Comparison of ENCODE assay signal across 8 mouse cellular contexts in genomic region chr13:16023070-16024039, GRCm38 (mm10). TPM values are rescaled to one million over a fixed set of nuclear protein-coding genes. Genes with fewer than 3 reads are reported as not detected.
DNase-seq lines count a peak whose midpoint lies in the region; ATAC-seq and TF ChIP-seq lines count a peak whose summit lies in the region.

No protein-coding gene starts in this region.

- no peaks in the 10 kb centered on the region for H3K9me3 ChIP-seq in kidney, embryonic 16.5 days (ENCODE audit: low read length)
- no peaks in the 10 kb centered on the region for H3K9me3 ChIP-seq in embryonic facial prominence, embryonic 13.5 days
- no peaks in the 10 kb centered on the region for H3K9me3 ChIP-seq in midbrain, embryonic 12.5 days

- no peak for TF ChIP-seq CTCF in kidney, adult 2 months (conservative IDR thresholded peaks at IDR 0.05; ENCODE audit: insufficient read depth, insufficient read length, low read depth, low read length)

- no peak overlapping the region for H3K4me3 ChIP-seq in kidney, embryonic 16.5 days (ENCODE audit: low read length)
- no peak overlapping the region for H3K4me3 ChIP-seq in kidney, adult 2 months (ENCODE audit: insufficient read depth, low read depth, low read length)
- no peak overlapping the region for H3K4me3 ChIP-seq in embryonic facial prominence, embryonic 13.5 days
- H3K4me3 ChIP-seq in midbrain, embryonic 12.5 days, result no peak overlapping the region

- DNase-seq in kidney, adult 2 months, result no peak
- peak; percentile 49 for DNase-seq in forelimb bud, embryonic 11.5 days (ENCODE audit: low read depth, low spot score)
- no peak for DNase-seq in thymus, postnatal 4 days
- DNase-seq in urinary bladder, postnatal 25 days (ENCODE audit: low spot score), result no peak

- no peaks in the 10 kb centered on the region for H3K36me3 ChIP-seq in kidney, embryonic 16.5 days (ENCODE audit: insufficient read depth, low read length)
- H3K36me3 ChIP-seq in kidney, adult 2 months (ENCODE audit: control insufficient read depth, insufficient read depth, low read length), result no peaks in the 10 kb centered on the region
- peaks cover 6% of the 10 kb centered on the region; the same call in 1 of the 2 replicates for H3K36me3 ChIP-seq in embryonic facial prominence, embryonic 13.5 days
- H3K36me3 ChIP-seq in midbrain, embryonic 12.5 days, result no peaks in the 10 kb centered on the region

- no peak overlapping the region for H3K27ac ChIP-seq in kidney, embryonic 16.5 days (ENCODE audit: low read length)
- H3K27ac ChIP-seq in kidney, adult 2 months (ENCODE audit: insufficient read depth, low read depth, low read length), result no peak overlapping the region
- no peak overlapping the region for H3K27ac ChIP-seq in embryonic facial prominence, embryonic 13.5 days
- H3K27ac ChIP-seq in midbrain, embryonic 12.5 days (replicated peaks), result no peak overlapping the region

- 27% methylated on average over 13 of the region's 13 CpGs for WGBS in kidney, embryonic 16.5 days
- WGBS in kidney, adult 2 months, result 28% methylated on average over 13 of the region's 13 CpGs
- WGBS in embryonic facial prominence, embryonic 13.5 days, result 53% methylated on average over 13 of the region's 13 CpGs
- WGBS in midbrain, embryonic 12.5 days, result 68% methylated on average over 13 of the region's 13 CpGs

- no peak overlapping the region for H3K9ac ChIP-seq in kidney, embryonic 16.5 days (replicated peaks; ENCODE audit: low read length)
- H3K9ac ChIP-seq in embryonic facial prominence, embryonic 13.5 days, result no peak overlapping the region
- H3K9ac ChIP-seq in midbrain, embryonic 12.5 days (replicated peaks), result no peak overlapping the region

- peaks cover 7% of the 10 kb centered on the region for H3K4me1 ChIP-seq in kidney, embryonic 16.5 days (ENCODE audit: insufficient read depth, low read length)
- no peaks in the 10 kb centered on the region for H3K4me1 ChIP-seq in kidney, adult 2 months (ENCODE audit: control insufficient read depth, insufficient read depth, low read length)
- peaks cover 9% of the 10 kb centered on the region; the same call in 1 of the 2 replicates for H3K4me1 ChIP-seq in embryonic facial prominence, embryonic 13.5 days
- H3K4me1 ChIP-seq in midbrain, embryonic 12.5 days, result no peaks in the 10 kb centered on the region

- H3K4me2 ChIP-seq in kidney, embryonic 16.5 days (replicated peaks; ENCODE audit: low read depth, low read length), result peak overlapping the region; percentile 23; the same call in 1 of the 2 replicates
- H3K4me2 ChIP-seq in embryonic facial prominence, embryonic 13.5 days, result peak overlapping the region; percentile 80
- H3K4me2 ChIP-seq in midbrain, embryonic 12.5 days (replicated peaks), result no peak overlapping the region

- peak; percentile 92 for ATAC-seq in kidney, embryonic 16.5 days (ENCODE audit: low FRiP score, low TSS enrichment)
- ATAC-seq in embryonic facial prominence, embryonic 13.5 days (ENCODE audit: insufficient number of reproducible peaks, insufficient read depth, low FRiP score, low TSS enrichment, low read depth), result no peak
- ATAC-seq in midbrain, embryonic 12.5 days (ENCODE audit: low FRiP score, low read depth), result peak; percentile 48
- no peak for ATAC-seq in inflammation-experienced regulatory T-cells, adult 6 months

- TF ChIP-seq POLR2A in kidney, adult 2 months (IDR thresholded peaks at IDR 0.05; ENCODE audit: low read depth, low read length), result no peak

- H3K27me3 ChIP-seq in kidney, embryonic 16.5 days (ENCODE audit: insufficient read depth, low read length), result peaks cover 9% of the 10 kb centered on the region
- no peaks in the 10 kb centered on the region for H3K27me3 ChIP-seq in kidney, adult 2 months (replicated peaks; ENCODE audit: control insufficient read depth, insufficient read depth, low read length)
- H3K27me3 ChIP-seq in embryonic facial prominence, embryonic 13.5 days, result peaks cover 7% of the 10 kb centered on the region
- H3K27me3 ChIP-seq in midbrain, embryonic 12.5 days, result peaks cover 9% of the 10 kb centered on the region

RNA-seq across cellular contexts. Expression of gene Inhba, which starts 11.7 kb away (rescaled TPM):
- polyA plus RNA-seq in kidney, embryonic 16.5 days (2015; fragmentation: Nextera tagmentation; extraction: Ambion mirVana), result 1.0 and 2.5 TPM in 2 replicates
- 0.23 and 0.42 TPM in 2 replicates for polyA plus RNA-seq in kidney, adult 2 months (2012; rRNA removed)
- polyA plus RNA-seq in embryonic facial prominence, embryonic 13.5 days (2015; fragmentation: Nextera tagmentation; extraction: Ambion mirVana), result 31.1 and 31.9 TPM in 2 replicates
- 1.0 and 1.5 TPM in 2 replicates for polyA plus RNA-seq in midbrain, embryonic 12.5 days (2016; fragmentation: Nextera tagmentation; extraction: Ambion mirVana)
- polyA plus RNA-seq in inflammation-experienced regulatory T-cells, adult 6 months (2017; shearing (Covaris generic)), result under 1 TPM in 1 of 3 experiments, not detected in 2; 0.38 TPM

Comparison
In these comparisons a context has a peak if more than half of its experiments do, and no peak if none do; other contexts are left out.
1. ATAC-seq: peak in kidney, embryonic 16.5 days (single experiment) and midbrain, embryonic 12.5 days (single experiment); none in embryonic facial prominence, embryonic 13.5 days (single experiment) and inflammation-experienced regulatory T-cells, adult 6 months (single experiment).